Mouse (Mus musculus) ES-Bruce4 (cell line): ENCODE results near the gene Olfr857. TPM values are rescaled to one million over a fixed set of nuclear protein-coding genes. Genes with fewer than 3 reads are reported as not detected.
"Not testable (repeated sequence)": the region's sequence is repeated elsewhere in the genome, so short reads cannot be mapped to it uniquely, and the experiment has no call there.

Experiments used
- H3K27ac ChIP-seq: 2 replicates; pipeline ENCODE4 v1.5.1; 2012; ENCODE audit warnings: low read length, inconsistent platforms; ENCODE audit not compliant: insufficient read depth
- H3K27me3 ChIP-seq: 2 replicates; pipeline ENCODE4 v1.6.1; 2012; ENCODE audit warnings: mild to moderate bottlenecking, low read length, inconsistent platforms; ENCODE audit not compliant: control insufficient read depth, poor library complexity, insufficient read depth, severe bottlenecking
- H3K36me3 ChIP-seq: 2 replicates; pipeline ENCODE4 v1.6.1; 2012; ENCODE audit warnings: inconsistent platforms, mild to moderate bottlenecking, low read length, moderate library complexity; ENCODE audit not compliant: control insufficient read depth, poor library complexity, insufficient read depth, severe bottlenecking
- H3K4me1 ChIP-seq: one replicate; pipeline ENCODE4 v1.8.1; 2011; ENCODE audit warnings: low read length; ENCODE audit not compliant: control insufficient read depth, insufficient read depth
- H3K4me3 ChIP-seq: 2 replicates; pipeline ENCODE4 v1.5.1; 2011; ENCODE audit warnings: low read depth, mild to moderate bottlenecking, low read length
- H3K9ac ChIP-seq: 2 replicates; pipeline ENCODE4 v1.6.1; 2012; ENCODE audit warnings: low read depth, mild to moderate bottlenecking, inconsistent platforms; ENCODE audit not compliant: poor library complexity, severe bottlenecking
- H3K9me3 ChIP-seq: replicated peaks from 2 replicates; pipeline ENCODE4 v1.6.1; 2012; ENCODE audit warnings: mild to moderate bottlenecking, low read length, inconsistent platforms; ENCODE audit not compliant: control insufficient read depth, poor library complexity, insufficient read depth, severe bottlenecking
- CTCF ChIP-seq: IDR thresholded peaks from one replicate; pipeline ENCODE4 v1.8.1; 2011; ENCODE audit warnings: low read depth, low read length
- EP300 ChIP-seq: IDR thresholded peaks from 2 replicates; pipeline ENCODE4 v1.6.1; 2011; ENCODE audit warnings: low read depth, low read length; ENCODE audit not compliant: insufficient read depth
- POLR2A ChIP-seq: IDR thresholded peaks from one replicate; pipeline ENCODE4 v1.8.1; 2011; ENCODE audit warnings: low read length; ENCODE audit not compliant: insufficient read depth
- polyA plus RNA-seq: library from polyadenylated mRNA; stranded (reverse); fragments of >200 nt; gene quantifications from 2 replicates; pipeline ENCODE4 v1.2.4, GENCODE M21; 2011; ENCODE audit warnings: low read depth; ENCODE audit not compliant: missing spikeins, insufficient read depth, insufficient read length

Olfr857 gene
- not detected in 2 replicates for polyA plus RNA-seq

DNA sequence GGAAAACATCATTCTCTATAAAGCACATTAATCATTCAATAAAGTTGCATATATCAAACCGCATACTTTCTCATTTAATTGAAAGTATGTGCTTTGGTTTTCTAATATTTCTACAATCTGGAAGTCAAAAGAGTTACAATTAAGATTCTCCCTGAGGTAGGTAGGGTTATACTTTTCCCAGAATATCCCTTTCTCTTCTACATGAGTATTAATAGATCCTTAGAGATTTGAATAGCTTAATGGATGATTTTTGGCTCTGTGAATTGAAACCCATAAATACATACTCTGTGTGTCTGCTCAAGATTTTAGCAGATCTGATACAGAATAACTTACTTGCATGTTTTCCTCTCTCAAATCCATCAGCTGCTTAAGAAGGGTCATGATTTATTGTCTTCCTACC is at the start of gene Olfr857:
Gene Olfr857, plus strand, starts transcription at position 301 of the 400 bp plus-strand sequence.
- Histone ChIP-seq H3K9ac (no peak within 1 kb of the TSS), H3K27ac (no peak within 1 kb of the TSS), H3K27me3 (no peaks in the 10 kb centered on the region), H3K4me1 (no peaks in the 10 kb centered on the region), H3K36me3 (no peaks in the 10 kb centered on the region), H3K4me3 (no peak within 1 kb of the TSS), H3K9me3 (no peaks in the 10 kb centered on the region)
- TF ChIP-seq POLR2A (no peak), EP300 (no peak), CTCF (no peak)

DNA sequence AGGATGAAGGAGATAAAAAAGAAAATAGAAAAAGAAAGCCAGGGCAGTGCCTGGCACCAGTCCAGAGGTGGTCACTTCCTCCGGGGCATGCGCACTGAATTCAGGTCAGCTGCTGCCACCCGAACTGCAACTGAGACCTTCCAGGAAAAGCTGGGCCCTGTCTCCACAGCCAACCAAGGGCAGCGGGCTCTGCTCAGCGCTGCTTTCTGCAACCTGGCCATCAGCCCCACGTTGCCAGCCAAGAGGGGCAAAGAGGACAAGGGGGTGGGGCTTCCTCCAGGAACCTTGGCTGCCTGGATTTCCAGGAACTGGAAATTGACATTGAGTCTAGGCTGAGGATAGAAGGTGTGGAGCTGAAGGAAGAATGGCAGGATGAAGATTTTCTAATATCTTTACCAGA is 19.0 kb upstream of the Olfr857 start:
- H3K27me3 ChIP-seq, result no peaks in the 10 kb centered on the region
- H3K9ac ChIP-seq, result no peak overlapping the region
- no peak for TF ChIP-seq CTCF
- TF ChIP-seq POLR2A, result no peak
- no peak for TF ChIP-seq EP300
- H3K4me3 ChIP-seq, result no peak overlapping the region
- no peaks in the 10 kb centered on the region for H3K9me3 ChIP-seq
- no peak overlapping the region for H3K27ac ChIP-seq
- no peaks in the 10 kb centered on the region for H3K36me3 ChIP-seq
- H3K4me1 ChIP-seq, result no peaks in the 10 kb centered on the region

GRCm38 (mm10) chr9:19691426-19691825 is 17.8 kb upstream of the Olfr857 start:
- Histone ChIP-seq H3K27ac (no peak overlapping the region), H3K36me3 (no peaks in the 10 kb centered on the region), H3K9ac (no peak overlapping the region), H3K9me3 (no peaks in the 10 kb centered on the region), H3K4me3 (no peak overlapping the region), H3K27me3 (no peaks in the 10 kb centered on the region), H3K4me1 (no peaks in the 10 kb centered on the region)
- TF ChIP-seq POLR2A (no peak), EP300 (no peak)

- Histone ChIP-seq H3K9me3 (peaks cover 3% of the 10 kb centered on the region; the same call in 1 of the 2 replicates), H3K4me1 (no peaks in the 10 kb centered on the region), H3K27ac (no peak overlapping the region), H3K4me3 (no peak overlapping the region), H3K27me3 (no peaks in the 10 kb centered on the region), H3K9ac (no peak overlapping the region), H3K36me3 (no peaks in the 10 kb centered on the region)
- TF ChIP-seq EP300 (no peak), POLR2A (no peak), CTCF (no peak)
Observed at GRCm38 (mm10) chr9:19692430-19692829, 16.8 kb upstream of the Olfr857 start.

- H3K27me3 ChIP-seq, H3K36me3 ChIP-seq, H3K4me3 ChIP-seq, H3K9me3 ChIP-seq, H3K9ac ChIP-seq, H3K4me1 ChIP-seq: not testable (repeated sequence)
- TF ChIP-seq EP300, result peak; percentile 87
- H3K27ac ChIP-seq, result peak overlapping the region; percentile 96
Observed at GRCm38 (mm10) chr9:19694285-19694684, 14.9 kb upstream of the Olfr857 start.

DNA sequence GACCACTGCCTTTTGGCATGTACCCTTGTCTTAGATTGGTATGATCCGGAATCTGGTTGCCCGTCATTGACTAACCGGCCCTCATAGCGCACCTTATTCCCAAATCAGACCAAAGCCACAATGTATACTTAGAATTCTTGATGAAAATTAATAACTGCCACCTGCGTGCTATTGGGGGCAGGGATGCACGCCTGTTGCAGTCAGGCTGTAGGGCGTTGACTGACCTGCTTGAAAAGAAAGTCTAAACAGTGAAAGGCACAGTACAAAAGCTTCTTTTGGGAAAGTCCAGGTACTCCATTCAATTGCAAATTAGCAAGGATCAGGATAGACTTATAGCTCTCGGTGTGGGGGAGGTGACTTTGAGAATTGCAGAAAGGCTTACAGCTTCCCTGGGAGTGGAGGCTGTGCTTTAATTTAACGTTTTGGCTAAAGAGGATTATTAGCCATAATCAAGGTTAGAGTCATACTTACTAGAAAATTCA is 14.3 kb upstream of the Olfr857 start:
- not testable (repeated sequence) for H3K9me3 ChIP-seq, H3K9ac ChIP-seq, H3K36me3 ChIP-seq, H3K27me3 ChIP-seq, H3K4me3 ChIP-seq, H3K4me1 ChIP-seq
- H3K27ac ChIP-seq, result peak overlapping the region; percentile 96
- TF ChIP-seq EP300, result peak; percentile 95

GRCm38 (mm10) chr9:19704546-19704945 is 4.7 kb upstream of the Olfr857 start:
- H3K9ac ChIP-seq, H3K27me3 ChIP-seq, H3K27ac ChIP-seq, H3K4me3 ChIP-seq, H3K36me3 ChIP-seq, H3K9me3 ChIP-seq, H3K4me1 ChIP-seq: not testable (repeated sequence)

Other genes starting within 250 kb of the Olfr857 start
- gene Olfr850, start 231.2 kb upstream of the Olfr857 start, polyA plus RNA-seq, result not detected in 2 replicates
- gene Olfr851, start 216.1 kb upstream of the Olfr857 start, polyA plus RNA-seq, result not detected in 2 replicates
- not detected in 2 replicates for gene Olfr853, start 168.4 kb upstream of the Olfr857 start, polyA plus RNA-seq
- not detected in 2 replicates for gene Olfr854, start 142.1 kb upstream of the Olfr857 start, polyA plus RNA-seq
- gene Olfr855, start 126.8 kb upstream of the Olfr857 start, polyA plus RNA-seq, result not detected in 2 replicates
- 32.9 and 34.6 TPM in 2 replicates for gene Zfp317, start 87.3 kb upstream of the Olfr857 start, polyA plus RNA-seq
- not detected in 2 replicates for gene Olfr58, start 70.8 kb downstream of the Olfr857 start, polyA plus RNA-seq
- 0.06 and 0.17 TPM in 2 replicates for gene Olfr859, start 95.5 kb downstream of the Olfr857 start, polyA plus RNA-seq
- not detected in 2 replicates for gene Olfr860, start 140.3 kb downstream of the Olfr857 start, polyA plus RNA-seq
- gene Olfr862, start 178.6 kb downstream of the Olfr857 start, polyA plus RNA-seq, result not detected in 2 replicates
- not detected in 2 replicates for gene Olfr77, start 207.4 kb downstream of the Olfr857 start, polyA plus RNA-seq